ENCODE assay signal across 11 mouse cellular contexts in genomic region chr19:3674122-3674855, GRCm38 (mm10). TPM values are rescaled to one million over a fixed set of nuclear protein-coding genes. Genes with fewer than 3 reads are reported as not detected.
DNase-seq lines count a peak whose midpoint lies in the region; ATAC-seq lines count a peak whose summit lies in the region.
"Had no signal": no experiment of that assay in that cellular context is flagged by ENCODE, and none has a peak within 500 bp of the region (broad histone marks: within the 10 kb centered on the region; RNA-seq: fewer than 3 reads in every experiment).

No protein-coding gene starts in this region.

- peak; percentile 77 to 85 for DNase-seq in heart, adult 18-20 months
- peak; percentile 69 for DNase-seq in fibroblast of lung, adult 2 months (ENCODE audit: low read depth)
- peak; percentile 79 for DNase-seq in lung, postnatal 25 days (ENCODE audit: low spot score)
- DNase-seq in urinary bladder, postnatal 14 days (ENCODE audit: low spot score): no peak
- DNase-seq in natural killer cell, adult 2 months (ENCODE audit: low spot score in 2 of 2): no peak

- 81% methylated on average over 8 of the region's 8 CpGs for WGBS in heart, embryonic 11.5 days (ENCODE audit: insufficient replicate concordance)
- WGBS in kidney, embryonic 16.5 days: 60% methylated on average over 8 of the region's 8 CpGs

- no peak overlapping the region for H3K4me2 ChIP-seq in heart, embryonic 11.5 days
- no peak overlapping the region for H3K4me2 ChIP-seq in kidney, embryonic 16.5 days (replicated peaks; ENCODE audit: low read depth, low read length)
- H3K4me2 ChIP-seq: limb, embryonic 15.5 days had no signal

- peaks cover 4% of the 10 kb centered on the region; the same call in 1 of the 2 replicates for H3K36me3 ChIP-seq in heart, embryonic 11.5 days (ENCODE audit: control insufficient read depth, insufficient read depth, low read length)
- H3K36me3 ChIP-seq in kidney, embryonic 16.5 days (ENCODE audit: insufficient read depth, low read length): peaks cover 13% of the 10 kb centered on the region

- H3K27ac ChIP-seq in heart, embryonic 11.5 days (ENCODE audit: low read depth, low read length): no peak overlapping the region
- H3K27ac ChIP-seq in kidney, embryonic 16.5 days (ENCODE audit: low read length): peak overlapping the region; percentile 67; the same call in 1 of the 2 replicates
- H3K27ac ChIP-seq: hindbrain, embryonic 10.5 days; limb, embryonic 15.5 days had no signal

- H3K27me3 ChIP-seq in heart, embryonic 11.5 days (ENCODE audit: control insufficient read depth, insufficient read depth, low read length): no peaks in the 10 kb centered on the region
- no peaks in the 10 kb centered on the region for H3K27me3 ChIP-seq in kidney, embryonic 16.5 days (ENCODE audit: insufficient read depth, low read length)
- H3K27me3 ChIP-seq: limb, embryonic 15.5 days had no signal

- H3K9me3 ChIP-seq in heart, embryonic 11.5 days (replicated peaks; ENCODE audit: control insufficient read depth, low read length): no peaks in the 10 kb centered on the region
- H3K9me3 ChIP-seq in kidney, embryonic 16.5 days (ENCODE audit: low read length): no peaks in the 10 kb centered on the region; the same call in 1 of the 2 replicates
- H3K9me3 ChIP-seq: limb, embryonic 15.5 days had no signal

- no peak overlapping the region for H3K4me3 ChIP-seq in heart, embryonic 11.5 days (ENCODE audit: low read depth, low read length)
- H3K4me3 ChIP-seq in kidney, embryonic 16.5 days (ENCODE audit: low read length): no peak overlapping the region
- H3K4me3 ChIP-seq: erythroblast, embryonic 14.5 days; hindbrain, embryonic 10.5 days; limb, embryonic 15.5 days had no signal

- H3K4me1 ChIP-seq in heart, embryonic 11.5 days (ENCODE audit: control insufficient read depth, insufficient read depth, low read length): peaks cover 6% of the 10 kb centered on the region
- peaks cover 30% of the 10 kb centered on the region for H3K4me1 ChIP-seq in kidney, embryonic 16.5 days (ENCODE audit: insufficient read depth, low read length)

- H3K9ac ChIP-seq in heart, embryonic 11.5 days (ENCODE audit: low read depth, low read length): no peak overlapping the region
- H3K9ac ChIP-seq in kidney, embryonic 16.5 days (replicated peaks; ENCODE audit: low read length): no peak overlapping the region
- H3K9ac ChIP-seq: limb, embryonic 15.5 days had no signal

- ATAC-seq in heart, embryonic 11.5 days (replicated peaks; ENCODE audit: insufficient number of reproducible peaks, low FRiP score, low TSS enrichment): no peak
- ATAC-seq in kidney, embryonic 16.5 days (ENCODE audit: low FRiP score, low TSS enrichment): peak; percentile 71
- no peak for ATAC-seq in erythroid progenitor cell, adult 5-6 weeks (replicated peaks; ENCODE audit: low FRiP score, poor library complexity, severe bottlenecking)

RNA-seq across cellular contexts. Expression of gene Lrp5, which starts 12.1 kb away (rescaled TPM):
- 10 to 100 TPM; 46.5 to 49.3 TPM for total RNA-seq in heart, adult 18-20 months (2021)
- 4.6 and 5.3 TPM in 2 replicates for polyA plus RNA-seq in heart, embryonic 11.5 days (2014; fragmentation: Nextera tagmentation; extraction: Ambion mirVana)
- 7.0 TPM in 2 replicates for polyA plus RNA-seq in kidney, embryonic 16.5 days (2015; fragmentation: Nextera tagmentation; extraction: Ambion mirVana)
- 0.42 and 5.0 TPM in 2 replicates for total RNA-seq in erythroid progenitor cell, adult 5-6 weeks (2015; ENCODE audit: low replicate concordance)
- total RNA-seq in erythroid progenitor cell, adult 5-6 weeks (2017; ENCODE audit: low replicate concordance): 1.8 and 1.9 TPM in 2 replicates

RNA-seq across cellular contexts. Expression of gene 1810055G02Rik, which starts 33.8 kb away (rescaled TPM):
- total RNA-seq in heart, adult 18-20 months (2021): 1 to 10 TPM; 5.5 to 8.3 TPM
- 30.3 and 33.6 TPM in 2 replicates for polyA plus RNA-seq in heart, embryonic 11.5 days (2014; fragmentation: Nextera tagmentation; extraction: Ambion mirVana)
- 46.1 and 46.4 TPM in 2 replicates for polyA plus RNA-seq in kidney, embryonic 16.5 days (2015; fragmentation: Nextera tagmentation; extraction: Ambion mirVana)
- 5.0 and 8.4 TPM in 2 replicates for total RNA-seq in erythroid progenitor cell, adult 5-6 weeks (2015; ENCODE audit: low replicate concordance)
- total RNA-seq in erythroid progenitor cell, adult 5-6 weeks (2017; ENCODE audit: low replicate concordance): 3.1 and 3.2 TPM in 2 replicates

Comparison
In these comparisons a context has a peak if more than half of its experiments do, and no peak if none do; other contexts are left out.
1. DNase-seq: peak in heart, adult 18-20 months (2 of 2), fibroblast of lung, adult 2 months (single experiment) and lung, postnatal 25 days (single experiment); none in urinary bladder, postnatal 14 days (single experiment) and natural killer cell, adult 2 months (0 of 2).
2. RNA of gene Lrp5, which starts 12.1 kb away (total RNA-seq): 46.5 to 49.3 TPM in heart, adult 18-20 months; 0.42 to 5.0 TPM in erythroid progenitor cell, adult 5-6 weeks; every median in the first group is over 4 times any median in the second.